Mouse (Mus musculus) B cell, adult 62 days (primary cell): ENCODE measurements around the gene Polk. TPM values are rescaled to one million over a fixed set of nuclear protein-coding genes. Genes with fewer than 3 reads are reported as not detected.

Experiments used
- total RNA-seq: library from RNA; stranded (reverse); gene quantifications from 4 replicates; pipeline ENCODE4 v1.2.4, GENCODE M21; 2023

Polk gene
- 10.2 to 13.5 TPM (median 13.0 TPM) in 4 replicates for total RNA-seq

DNA sequence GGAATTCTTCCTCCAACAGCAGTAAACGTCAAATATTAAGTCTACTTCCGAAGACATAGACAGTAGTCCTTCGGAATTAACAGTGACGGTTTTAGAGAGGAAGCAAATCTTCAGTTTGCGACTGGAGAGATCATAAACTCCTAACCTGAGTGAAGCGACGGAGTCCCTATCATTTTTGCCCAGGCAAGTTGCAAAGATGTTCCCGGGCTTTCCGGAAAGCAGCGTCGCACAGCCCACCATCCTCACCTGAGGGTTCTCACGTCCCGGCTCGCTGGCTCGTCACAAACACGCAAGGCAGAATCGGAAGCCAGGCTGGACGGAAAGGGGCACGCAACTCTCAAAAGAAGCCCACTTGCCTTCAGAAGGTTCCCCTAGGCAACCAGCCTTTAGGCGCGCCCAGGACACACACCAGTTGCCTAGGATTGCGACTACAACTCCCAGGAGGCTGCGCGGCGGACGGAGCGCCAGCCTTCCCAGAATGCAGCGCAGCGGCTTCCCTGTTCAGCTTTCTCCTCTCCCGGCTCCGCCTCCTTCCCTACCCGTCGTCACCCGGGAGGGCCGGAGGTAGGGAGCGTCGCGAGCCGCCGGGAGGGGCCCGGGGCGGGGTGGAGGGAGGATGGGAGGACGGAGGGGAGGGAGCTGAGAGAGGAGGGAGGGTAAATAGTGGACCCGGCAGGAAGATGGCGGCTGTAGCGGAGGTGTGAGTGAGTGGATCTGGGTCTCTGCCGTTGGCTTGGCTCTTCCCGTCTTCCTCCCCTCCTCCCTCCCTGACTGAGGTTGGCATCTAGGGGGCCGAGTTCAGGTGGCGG lies at the start of gene Polk, which contains the start of gene Col4a3bp:
Polk (minus strand) TSS at position 499 of the 809 bp plus-strand sequence.
Col4a3bp (plus strand) TSS at position 538 of the 809 bp plus-strand sequence.

DNA sequence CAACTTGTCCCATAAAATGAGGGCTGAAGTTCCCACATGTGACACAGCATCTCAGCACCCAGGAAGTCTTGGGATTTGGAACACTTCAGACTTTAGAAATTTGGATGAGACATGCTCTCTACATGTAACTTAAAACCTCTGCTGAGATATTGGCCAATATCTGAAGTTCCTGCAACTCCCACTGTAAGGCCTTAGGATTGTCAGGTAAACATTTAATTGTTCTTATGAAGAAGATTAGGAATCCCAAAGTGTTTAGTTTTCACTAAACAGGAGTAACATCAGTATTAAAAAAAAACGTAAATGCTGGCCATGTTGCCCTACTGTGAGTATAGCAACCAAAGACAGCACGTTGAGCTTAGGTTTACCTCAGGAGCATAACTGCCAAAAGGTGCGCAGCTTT lies 51.9 kb downstream of the Polk start, which contains the start of gene Gm17622:
Gm17622 (plus strand) TSS at position 301 of the 400 bp plus-strand sequence.

DNA sequence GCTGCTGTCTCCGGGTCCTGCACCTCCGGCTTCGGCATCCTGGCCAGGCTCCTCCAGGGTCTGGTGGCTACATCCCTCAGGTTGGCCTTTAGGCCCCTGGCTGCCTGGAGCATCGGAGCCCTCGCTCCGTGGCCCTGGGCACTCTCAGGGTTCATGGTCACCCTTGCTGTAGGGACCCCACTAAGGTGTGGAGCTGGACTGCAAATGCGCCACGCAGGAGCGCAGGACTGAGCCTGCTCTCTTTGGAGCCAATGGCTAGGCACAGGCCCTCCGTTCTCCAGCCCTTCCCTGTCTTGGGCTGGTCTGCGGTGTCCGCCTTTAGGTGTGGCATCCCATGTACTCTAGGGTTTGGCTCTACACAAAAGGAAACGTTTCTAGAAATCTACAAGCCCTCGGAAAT lies 71.4 kb downstream of the Polk start, which contains the start of gene Ankdd1b:
Ankdd1b (minus strand) TSS at position 242 of the 400 bp plus-strand sequence.

Other genes starting within 250 kb of the Polk start
- gene Poc5, start 154.3 kb downstream of the Polk start, total RNA-seq = 28.9 to 31.3 TPM (median 30.1 TPM) in 4 replicates
- gene Ankdd1b, start 71.4 kb downstream of the Polk start, total RNA-seq = not detected in 4 replicates
- not detected in 4 replicates for gene Gm17622, start 51.8 kb downstream of the Polk start, total RNA-seq
- gene Col4a3bp, start within 50 bp of the Polk start, total RNA-seq = 71.9 to 80.3 TPM (median 75.5 TPM) in 4 replicates
- 112 to 139 TPM (median 120 TPM) in 4 replicates for gene Hmgcr, start 128.4 kb upstream of the Polk start, total RNA-seq
- gene Ankrd31, start 205.7 kb upstream of the Polk start, total RNA-seq = not detected in 4 replicates